ENCODE assay signal across 16 mouse cellular contexts in genomic region chr8:101097851-101098250, GRCm38 (mm10).
DNase-seq lines count a peak whose midpoint lies in the region; ATAC-seq lines count a peak whose summit lies in the region.
"Had no signal": no experiment of that assay in that cellular context is flagged by ENCODE, and none has a peak within 500 bp of the region (broad histone marks: within the 10 kb centered on the region; RNA-seq: fewer than 3 reads in every experiment).

No protein-coding gene starts in this region.

- no peak for ATAC-seq in forebrain, embryonic 12.5 days (ENCODE audit: low FRiP score)
- ATAC-seq: intestine, embryonic 16.5 days had no signal

- DNase-seq in brain, adult 2 months (ENCODE audit: low read depth, low spot score) = peak; percentile 63
- DNase-seq in cerebellum, postnatal 14 days = peak; percentile 80 to 87
- peak; percentile 42 for DNase-seq in layer of hippocampus, adult 9-10 months (ENCODE audit: low spot score)
- peak; percentile 38 to 77 for DNase-seq in left cerebral cortex, postnatal 36 days (ENCODE audit: low spot score in 2 of 2)
- no peak for DNase-seq in kidney, adult 18-20 months
- DNase-seq in heart, postnatal 14 days = no peak
- no peak for DNase-seq in adipocyte (ENCODE audit: low spot score)
- DNase-seq: adrenal gland, postnatal 25 days; thymus, adult 2 months had no signal

- no peaks in the 10 kb centered on the region for H3K4me1 ChIP-seq in forebrain, embryonic 12.5 days
- H3K4me1 ChIP-seq: hindbrain, embryonic 10.5 days had no signal

- 83% methylated on average over 4 of the region's 4 CpGs for WGBS in forebrain, embryonic 12.5 days

- H3K27me3 ChIP-seq in forebrain, embryonic 12.5 days = no peaks in the 10 kb centered on the region

- H3K4me2 ChIP-seq in forebrain, embryonic 12.5 days = no peak overlapping the region
- H3K4me2 ChIP-seq: heart, embryonic 11.5 days; liver, embryonic 11.5 days; midbrain, embryonic 11.5 days had no signal

- H3K9ac ChIP-seq in forebrain, embryonic 12.5 days = no peak overlapping the region

- H3K4me3 ChIP-seq in forebrain, embryonic 12.5 days (replicated peaks) = no peak overlapping the region
- H3K4me3 ChIP-seq: erythroblast, embryonic 14.5 days; hindbrain, embryonic 10.5 days had no signal

- intact Hi-C loops in left cerebral cortex, postnatal 36 days (cut with DNase I) = no loop called here
- intact Hi-C loops in heart, postnatal 14 days (cut with DNase I) = no loop called here

- H3K9me3 ChIP-seq in forebrain, embryonic 12.5 days = no peaks in the 10 kb centered on the region
- H3K9me3 ChIP-seq: hindbrain, embryonic 10.5 days had no signal

- no peak overlapping the region for H3K27ac ChIP-seq in forebrain, embryonic 12.5 days
- H3K27ac ChIP-seq: hindbrain, embryonic 10.5 days had no signal

- no peaks in the 10 kb centered on the region for H3K36me3 ChIP-seq in forebrain, embryonic 12.5 days (replicated peaks)
- H3K36me3 ChIP-seq: hindbrain, embryonic 10.5 days had no signal

Comparison
In these comparisons a context has a peak if more than half of its experiments do, and no peak if none do; other contexts are left out.
1. DNase-seq: peak in brain, adult 2 months (single experiment), cerebellum, postnatal 14 days (2 of 2), layer of hippocampus, adult 9-10 months (single experiment) and left cerebral cortex, postnatal 36 days (2 of 2); none in kidney, adult 18-20 months (single experiment), heart, postnatal 14 days (0 of 2) and adipocyte (single experiment).